Mouse (Mus musculus): ENCODE data around the gene Rab6a. TPM values are rescaled to one million over a fixed set of nuclear protein-coding genes. Genes with fewer than 3 reads are reported as not detected.

Gene Rab6a
- polyA plus RNA-seq, 1 experiment from 2014 or later = 321 TPM

- no peak overlapping the region for H3K9ac ChIP-seq
- H3K36me3 ChIP-seq (replicated peaks; ENCODE audit: control insufficient read depth, insufficient read depth) = no peaks in the 10 kb centered on the region
- no peak overlapping the region for H3K27ac ChIP-seq
- no peaks in the 10 kb centered on the region for H3K9me3 ChIP-seq (ENCODE audit: control insufficient read depth, low read length)
- WGBS = 74% methylated on average over 5 of the region's 5 CpGs
- ATAC-seq (ENCODE audit: low FRiP score) (no peak), DNase-seq (ENCODE audit: low spot score) (no peak)
- H3K4me3 ChIP-seq (replicated peaks; ENCODE audit: low read length) = no peak overlapping the region
- no peak overlapping the region for H3K4me2 ChIP-seq (replicated peaks)
- no peaks in the 10 kb centered on the region for H3K27me3 ChIP-seq (ENCODE audit: control insufficient read depth, insufficient read depth, low read length)
- no peaks in the 10 kb centered on the region for H3K4me1 ChIP-seq (replicated peaks; ENCODE audit: control insufficient read depth, insufficient read depth, low read length)
Measured at GRCm38 (mm10) chr7:100684081-100684480, 76.9 kb downstream of the Rab6a start.

GRCm38 (mm10) chr7:100684538-100684937, 77.3 kb downstream of the Rab6a start:
- ATAC-seq (ENCODE audit: low FRiP score) = no peak
- H3K27me3 ChIP-seq (ENCODE audit: control insufficient read depth, insufficient read depth, low read length) = no peaks in the 10 kb centered on the region
- no peaks in the 10 kb centered on the region for H3K4me1 ChIP-seq (replicated peaks; ENCODE audit: control insufficient read depth, insufficient read depth, low read length)
- peak; percentile 86 for DNase-seq (ENCODE audit: low spot score)
- no peak overlapping the region for H3K27ac ChIP-seq
- no peak overlapping the region for H3K9ac ChIP-seq
- H3K4me2 ChIP-seq (replicated peaks) = no peak overlapping the region
- 59% methylated on average over 7 of the region's 7 CpGs for WGBS
- no peaks in the 10 kb centered on the region for H3K9me3 ChIP-seq (ENCODE audit: control insufficient read depth, low read length)
- H3K4me3 ChIP-seq (replicated peaks; ENCODE audit: low read length) = no peak overlapping the region
- H3K36me3 ChIP-seq (replicated peaks; ENCODE audit: control insufficient read depth, insufficient read depth) = no peaks in the 10 kb centered on the region

- H3K4me2 ChIP-seq (replicated peaks) = no peak overlapping the region
Measured at GRCm38 (mm10) chr7:100685061-100686030, 78.1 kb downstream of the Rab6a start.

GRCm38 (mm10) chr7:100688471-100688870, 81.3 kb downstream of the Rab6a start:
- Histone ChIP-seq H3K27ac (no peak overlapping the region), H3K4me3 (replicated peaks; ENCODE audit: low read length) (no peak overlapping the region), H3K4me1 (replicated peaks; ENCODE audit: control insufficient read depth, insufficient read depth, low read length) (no peaks in the 10 kb centered on the region), H3K27me3 (ENCODE audit: control insufficient read depth, insufficient read depth, low read length) (no peaks in the 10 kb centered on the region), H3K9ac (no peak overlapping the region), H3K36me3 (replicated peaks; ENCODE audit: control insufficient read depth, insufficient read depth) (no peaks in the 10 kb centered on the region), H3K4me2 (replicated peaks) (no peak overlapping the region), H3K9me3 (ENCODE audit: control insufficient read depth, low read length) (no peaks in the 10 kb centered on the region)
- 84% methylated on average over 7 of the region's 7 CpGs for WGBS
- ATAC-seq (ENCODE audit: low FRiP score) (no peak), DNase-seq (ENCODE audit: low spot score) (no peak)

More at GRCm38 (mm10) chr7:100685061-100686030, 78.1 kb downstream of the Rab6a start:
- Histone ChIP-seq H3K36me3 (replicated peaks; ENCODE audit: control insufficient read depth, insufficient read depth) (no peaks in the 10 kb centered on the region), H3K4me1 (replicated peaks; ENCODE audit: control insufficient read depth, insufficient read depth, low read length) (no peaks in the 10 kb centered on the region), H3K27me3 (ENCODE audit: control insufficient read depth, insufficient read depth, low read length) (no peaks in the 10 kb centered on the region), H3K9me3 (ENCODE audit: control insufficient read depth, low read length) (no peaks in the 10 kb centered on the region), H3K27ac (no peak overlapping the region), H3K9ac (no peak overlapping the region), H3K4me3 (replicated peaks; ENCODE audit: low read length) (no peak overlapping the region)
- ATAC-seq (ENCODE audit: low FRiP score) (peak; percentile 70; the same call in 1 of the 2 replicates), DNase-seq (ENCODE audit: low spot score) (peak; percentile 85)
- WGBS = 47% methylated on average over 13 of the region's 13 CpGs

Other genes starting within 250 kb of the Rab6a start
- 20.5 and 21.3 TPM in 2 replicates for gene C2cd3, start 235.2 kb upstream of the Rab6a start, polyA plus RNA-seq (2014; fragmentation: Nextera tagmentation; extraction: Ambion mirVana)
- gene Ppme1, start 235.1 kb upstream of the Rab6a start, polyA plus RNA-seq (2014; fragmentation: Nextera tagmentation; extraction: Ambion mirVana) = 155 and 162 TPM in 2 replicates
- not detected in 2 replicates for gene Ucp3, start 134.4 kb upstream of the Rab6a start, polyA plus RNA-seq (2014; fragmentation: Nextera tagmentation; extraction: Ambion mirVana)
- gene Ucp2, start 114.1 kb upstream of the Rab6a start, polyA plus RNA-seq (2014; fragmentation: Nextera tagmentation; extraction: Ambion mirVana) = 73.5 and 77.2 TPM in 2 replicates
- 6.6 and 10.8 TPM in 2 replicates for gene Dnajb13, start 92.5 kb upstream of the Rab6a start, polyA plus RNA-seq (2014; fragmentation: Nextera tagmentation; extraction: Ambion mirVana)
- gene Coa4, start 70.3 kb upstream of the Rab6a start, polyA plus RNA-seq (2014; fragmentation: Nextera tagmentation; extraction: Ambion mirVana) = 14.8 and 16.9 TPM in 2 replicates
- gene Mrpl48, start 891 bp downstream of the Rab6a start, polyA plus RNA-seq (2014; fragmentation: Nextera tagmentation; extraction: Ambion mirVana) = 86.0 and 89.5 TPM in 2 replicates
- gene Plekhb1, start 55.0 kb downstream of the Rab6a start, polyA plus RNA-seq (2014; fragmentation: Nextera tagmentation; extraction: Ambion mirVana) = 18.7 and 20.9 TPM in 2 replicates
- 117 and 124 TPM in 2 replicates for gene Fam168a, start 99.2 kb downstream of the Rab6a start, polyA plus RNA-seq (2014; fragmentation: Nextera tagmentation; extraction: Ambion mirVana)

Measured in hindbrain, embryonic 14.5 days (tissue).